Mouse (Mus musculus) spleen, postnatal 36 days (tissue): ENCODE results near the gene Mepce.

Source experiments
- DNase-seq, 2 experiments: peaks; one replicate each; pipeline ENCODE4 v3.0.0; 2022; ENCODE audit warnings: low spot score in 2 of 2, mixed read lengths in 1 of 2

The Mepce gene

GRCm38 (mm10) chr5:137741023-137741931 lies 46.2 kb downstream of the Mepce start, which contains the start of gene Nyap1:
Nyap1 (minus strand) TSS chr5:137741607.
- DNase-seq = peak; percentile 78 to 79

DNA sequence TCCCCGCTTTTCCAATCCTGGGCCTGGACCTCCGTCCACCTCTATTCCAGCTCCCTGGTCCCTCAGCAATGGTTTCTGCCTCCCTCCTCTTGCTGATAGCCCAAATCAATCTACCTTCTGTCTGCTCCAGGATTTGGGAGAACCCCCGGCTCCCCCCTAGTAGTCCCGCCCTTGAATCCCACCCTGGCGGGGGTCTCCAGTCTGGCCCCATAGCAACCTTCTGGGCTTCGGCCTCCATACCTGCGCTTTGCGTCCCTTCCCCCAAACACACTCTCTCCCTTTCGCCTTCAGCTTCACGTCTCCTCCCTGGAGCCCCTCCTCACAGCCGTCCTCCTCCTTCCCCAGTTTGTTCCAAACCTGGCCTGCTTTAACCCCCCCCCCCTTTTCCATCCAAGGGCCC lies 46.9 kb downstream of the Mepce start:
- DNase-seq = no peak

DNA sequence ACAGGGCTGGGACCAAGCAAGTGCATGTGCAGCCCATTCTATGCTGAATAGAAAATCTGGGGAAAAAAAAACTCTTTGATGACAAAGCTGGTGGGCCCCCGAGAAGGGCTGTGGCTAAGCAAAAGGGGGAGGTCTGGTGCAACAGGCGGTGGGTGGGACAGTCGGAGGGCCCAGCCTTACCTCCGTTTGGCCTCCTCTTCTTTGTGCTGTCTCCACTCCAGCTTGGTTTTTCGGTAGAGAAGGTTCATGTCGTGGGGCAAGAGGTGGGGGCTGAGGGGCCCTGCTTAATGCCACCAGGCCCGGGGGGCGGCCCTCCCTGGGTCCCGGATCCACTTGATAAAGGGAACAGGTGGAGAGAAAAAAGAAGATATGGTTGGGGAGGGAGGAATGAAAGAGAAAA lies 48.0 kb downstream of the Mepce start:
- no peak for DNase-seq

- DNase-seq = no peak
Observed at GRCm38 (mm10) chr5:137738516-137738915, 48.9 kb downstream of the Mepce start.

GRCm38 (mm10) chr5:137737400-137737940 lies 50.0 kb downstream of the Mepce start:
- no peak for DNase-seq

GRCm38 (mm10) chr5:137734289-137735061 lies 53.0 kb downstream of the Mepce start:
- DNase-seq = no peak

DNA sequence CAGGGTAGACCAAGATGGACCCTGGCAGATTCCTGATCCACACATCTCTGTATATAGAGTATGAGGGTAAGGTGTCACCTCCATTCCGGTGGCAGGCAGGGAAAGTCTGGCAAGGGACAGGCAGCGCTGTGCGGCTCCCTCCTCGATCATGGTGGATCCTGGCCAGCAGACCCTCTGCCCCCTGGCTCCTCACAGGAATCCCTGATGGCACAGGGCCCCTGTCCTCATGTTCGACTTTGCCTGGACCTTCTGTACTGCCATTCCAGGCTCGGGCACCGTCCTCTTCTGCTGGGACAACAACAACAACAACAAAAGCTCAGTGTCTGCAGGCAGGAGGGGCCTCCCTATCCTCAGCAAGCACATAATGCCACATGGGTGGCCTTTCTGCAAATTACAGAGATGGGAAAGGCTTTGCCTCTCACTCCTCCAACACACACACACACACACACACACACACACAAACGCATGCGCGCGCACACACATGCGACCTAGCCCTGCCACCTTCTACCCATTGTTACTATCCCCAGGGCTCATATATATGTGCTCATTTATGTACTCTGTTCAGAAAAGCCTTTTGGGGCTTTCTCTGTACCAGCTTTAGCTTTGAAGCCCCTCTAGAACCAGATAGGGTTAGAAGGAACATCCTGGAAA lies 53.7 kb downstream of the Mepce start:
- no peak for DNase-seq
